13 mouse cellular contexts compared by ENCODE assay signal in genomic region chr1:97676526-97677177, GRCm38 (mm10).
"Had no signal": no experiment of that assay in that cellular context is flagged by ENCODE, and none has a peak within 500 bp of the region (broad histone marks: within the 10 kb centered on the region; RNA-seq: fewer than 3 reads in every experiment).

No protein-coding gene starts in this region.

- H3K4me1 ChIP-seq: limb, embryonic 13.5 days; stomach, embryonic 15.5 days had no signal

- DNase-seq: kidney, adult 11 months; kidney, adult 9 months; kidney, postnatal 36 days; left cerebral cortex, postnatal 4 days; lung, adult 18-20 months; right cerebral cortex, postnatal 14 days; thymus, postnatal 4 days had no signal

- H3K4me3 ChIP-seq: layer of hippocampus, adult 2 months; limb, embryonic 13.5 days; midbrain, embryonic 13.5 days; stomach, embryonic 15.5 days had no signal

- ATAC-seq: midbrain, embryonic 13.5 days had no signal

- H3K27ac ChIP-seq: kidney, postnatal 0 days; layer of hippocampus, adult 2 months; limb, embryonic 13.5 days; liver, embryonic 14.5 days; midbrain, embryonic 13.5 days; stomach, embryonic 15.5 days had no signal
